Mouse (Mus musculus) embryonic facial prominence, embryonic 12.5 days (tissue): ENCODE measurements around the gene Rag1. TPM values are rescaled to one million over a fixed set of nuclear protein-coding genes. Genes with fewer than 3 reads are reported as not detected.

ENCODE experiments used
- ATAC-seq: fragments of 200-750 bp; cut with Nextera tagmentation; 2 replicates; pipeline ENCODE4 v1.8.0; 2017; ENCODE audit not compliant: insufficient number of reproducible peaks, insufficient read depth, low FRiP score, low TSS enrichment
- H3K27ac ChIP-seq: fragments of 300-500 bp; sonication (generic); 2 replicates; pipeline ENCODE4 v1.5.1; 2016; ENCODE audit warnings: mild to moderate bottlenecking
- H3K27me3 ChIP-seq: fragments of 300-500 bp; sonication (generic); 2 replicates; pipeline ENCODE4 v1.6.1; 2016; ENCODE audit warnings: mild to moderate bottlenecking, moderate library complexity
- H3K36me3 ChIP-seq: fragments of 300-500 bp; sonication (generic); 2 replicates; pipeline ENCODE4 v1.6.1; 2016; ENCODE audit warnings: mild to moderate bottlenecking
- H3K4me1 ChIP-seq: fragments of 300-500 bp; sonication (generic); 2 replicates; pipeline ENCODE4 v1.6.1; 2016
- H3K4me2 ChIP-seq: fragments of 300-500 bp; sonication (generic); replicated peaks from 2 replicates; pipeline ENCODE4 v1.6.1; 2016; ENCODE audit warnings: mild to moderate bottlenecking, moderate library complexity
- H3K4me3 ChIP-seq: fragments of 300-500 bp; sonication (generic); 2 replicates; pipeline ENCODE4 v1.5.1; 2016; ENCODE audit warnings: mild to moderate bottlenecking
- H3K9ac ChIP-seq: fragments of 300-500 bp; sonication (generic); 2 replicates; pipeline ENCODE4 v1.6.1; 2016; ENCODE audit warnings: mild to moderate bottlenecking, moderate library complexity
- H3K9me3 ChIP-seq: fragments of 300-500 bp; sonication (generic); 2 replicates; pipeline ENCODE4 v1.6.1; 2016; ENCODE audit warnings: mild to moderate bottlenecking, moderate library complexity
- WGBS: fragments of 180-500 bp; shearing (Covaris S2); methylation state at CpG from one replicate; pipeline ENCODE4 v1.1.7; 2016; 5-methylcytosine and 5-hydroxymethylcytosine counted together
- polyA plus RNA-seq: library from polyadenylated mRNA; unstranded; fragments of >200 nt; fragmentation: Nextera tagmentation; extraction: Ambion mirVana; gene quantifications from 2 replicates; pipeline ENCODE4 v1.2.1, GENCODE M21; 2016

Rag1 gene
- polyA plus RNA-seq, 1 experiment from 2014 or later: 0.60 TPM

- Histone ChIP-seq H3K4me1 (peaks cover 7% of the 10 kb centered on the region), H3K4me2 (peak overlapping the region; percentile 65), H3K9me3 (no peaks in the 10 kb centered on the region), H3K4me3 (peak overlapping the region; percentile 62), H3K9ac (peak overlapping the region; percentile 69), H3K27me3 (no peaks in the 10 kb centered on the region), H3K36me3 (no peaks in the 10 kb centered on the region), H3K27ac (peak overlapping the region; percentile 87)
- peak; percentile 97 for ATAC-seq
- 1% methylated on average over 31 of the region's 31 CpGs for WGBS
Observed at GRCm38 (mm10) chr2:101628297-101629236, 20.7 kb downstream of the Rag1 start.

- no peaks in the 10 kb centered on the region for H3K36me3 ChIP-seq
- H3K4me3 ChIP-seq: no peak overlapping the region
- H3K4me1 ChIP-seq: peaks cover 7% of the 10 kb centered on the region
- ATAC-seq: no peak
- no peaks in the 10 kb centered on the region for H3K9me3 ChIP-seq
- H3K27me3 ChIP-seq: no peaks in the 10 kb centered on the region
- H3K9ac ChIP-seq: no peak overlapping the region
- H3K4me2 ChIP-seq: no peak overlapping the region
- H3K27ac ChIP-seq: no peak overlapping the region
Observed at GRCm38 (mm10) chr2:101627227-101627626, 22.1 kb downstream of the Rag1 start.

GRCm38 (mm10) chr2:101624526-101624925, 24.8 kb downstream of the Rag1 start, which contains the start of gene Rag2:
Gene Rag2, plus strand, starts transcription at chr2:101624718.
- no peak for ATAC-seq
- Histone ChIP-seq H3K27me3 (no peaks in the 10 kb centered on the region), H3K27ac (no peak within 1 kb of the TSS), H3K4me2 (no peak within 1 kb of the TSS), H3K4me3 (no peak within 1 kb of the TSS), H3K36me3 (no peaks in the 10 kb centered on the region), H3K4me1 (peaks cover 7% of the 10 kb centered on the region), H3K9ac (no peak within 1 kb of the TSS), H3K9me3 (no peaks in the 10 kb centered on the region)
- WGBS: 47% methylated on average over 4 of the region's 4 CpGs

DNA sequence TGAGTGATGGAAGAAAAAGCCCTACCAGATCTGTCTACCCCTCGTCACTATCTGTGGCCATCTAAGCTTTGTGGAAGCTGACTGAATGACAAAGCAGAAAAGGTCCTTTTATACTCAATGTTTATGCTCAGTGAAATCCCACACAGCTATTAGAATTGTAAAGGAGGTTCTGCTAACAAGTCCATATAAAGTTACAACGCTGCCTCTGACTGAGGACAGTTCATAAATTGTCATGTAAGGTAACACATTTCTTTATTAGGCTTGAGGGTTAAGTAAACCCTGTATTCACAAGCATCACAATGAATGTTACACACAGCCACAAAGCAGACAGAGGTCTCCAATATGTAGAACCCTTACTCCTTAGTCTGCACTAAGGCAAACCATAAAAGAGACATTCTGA, 25.3 kb downstream of the Rag1 start:
- WGBS: 64% methylated on average over 2 of the region's 2 CpGs
- Histone ChIP-seq H3K36me3 (no peaks in the 10 kb centered on the region), H3K9me3 (no peaks in the 10 kb centered on the region), H3K4me2 (no peak overlapping the region), H3K9ac (no peak overlapping the region), H3K27me3 (no peaks in the 10 kb centered on the region), H3K4me1 (peaks cover 7% of the 10 kb centered on the region), H3K27ac (no peak overlapping the region), H3K4me3 (no peak overlapping the region)
- no peak for ATAC-seq

DNA sequence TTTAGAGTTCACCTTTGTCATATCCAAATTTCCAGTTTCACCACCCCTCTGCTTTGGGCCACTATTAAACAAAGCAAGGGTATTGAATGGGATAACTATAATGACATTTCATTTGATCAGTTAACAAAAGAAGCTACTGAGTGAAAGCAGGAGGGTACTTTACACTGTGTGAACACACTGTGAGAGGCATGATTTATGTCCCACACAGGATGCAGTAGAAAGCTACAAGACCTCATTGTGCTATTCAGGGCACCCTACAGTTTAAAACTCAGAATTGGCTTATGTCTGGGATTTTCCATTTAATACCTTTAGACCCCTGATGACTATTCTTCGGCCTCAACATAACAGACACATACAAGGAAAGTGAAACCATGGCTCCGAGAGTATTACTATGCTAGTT, 26.3 kb downstream of the Rag1 start:
- H3K9ac ChIP-seq: no peak overlapping the region

GRCm38 (mm10) chr2:101621611-101622010, 27.7 kb downstream of the Rag1 start:
- Histone ChIP-seq H3K27me3 (no peaks in the 10 kb centered on the region), H3K4me2 (no peak overlapping the region), H3K36me3 (no peaks in the 10 kb centered on the region), H3K9me3 (no peaks in the 10 kb centered on the region), H3K4me3 (no peak overlapping the region), H3K4me1 (peaks cover 7% of the 10 kb centered on the region), H3K9ac (no peak overlapping the region), H3K27ac (no peak overlapping the region)
- no peak for ATAC-seq
- WGBS: 74% methylated on average over 7 of the region's 7 CpGs

More for the DNA sequence above, 26.3 kb downstream of the Rag1 start:
- H3K27ac ChIP-seq: no peak overlapping the region
- peaks cover 7% of the 10 kb centered on the region for H3K4me1 ChIP-seq
- 80% methylated on average over 2 of the region's 2 CpGs for WGBS
- H3K36me3 ChIP-seq: no peaks in the 10 kb centered on the region
- H3K4me3 ChIP-seq: no peak overlapping the region
- no peaks in the 10 kb centered on the region for H3K27me3 ChIP-seq
- H3K4me2 ChIP-seq: no peak overlapping the region
- H3K9me3 ChIP-seq: no peaks in the 10 kb centered on the region
- no peak for ATAC-seq

DNA sequence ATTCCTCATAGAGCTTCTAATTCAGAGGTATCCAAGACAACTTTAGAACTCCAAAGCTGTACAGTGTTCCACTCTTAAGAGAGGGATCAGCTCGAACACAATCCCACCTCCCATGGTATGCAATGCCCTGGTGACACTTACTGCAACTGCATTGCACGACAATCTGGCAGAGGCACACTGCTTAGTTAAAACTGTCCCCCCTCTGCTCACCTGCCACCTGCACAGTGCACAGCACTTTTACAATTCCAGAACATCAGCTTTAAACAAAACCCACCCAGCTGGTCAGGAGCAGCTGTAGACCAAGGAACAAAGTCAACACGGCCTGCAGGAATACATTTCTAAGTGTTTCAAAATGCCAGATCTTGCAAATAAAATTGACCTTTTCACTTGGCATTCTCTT, 28.4 kb downstream of the Rag1 start:
- Histone ChIP-seq H3K27me3 (no peaks in the 10 kb centered on the region), H3K9ac (no peak overlapping the region), H3K27ac (no peak overlapping the region), H3K4me3 (no peak overlapping the region), H3K4me1 (peaks cover 9% of the 10 kb centered on the region; the same call in 1 of the 2 replicates), H3K4me2 (no peak overlapping the region), H3K9me3 (no peaks in the 10 kb centered on the region), H3K36me3 (no peaks in the 10 kb centered on the region)
- 75% methylated on average over 3 of the region's 3 CpGs for WGBS
- no peak for ATAC-seq

GRCm38 (mm10) chr2:101618373-101618772, 30.9 kb downstream of the Rag1 start:
- peaks cover 7% of the 10 kb centered on the region; the same call in 1 of the 2 replicates for H3K4me1 ChIP-seq
- ATAC-seq: no peak
- H3K4me2 ChIP-seq: no peak overlapping the region
- H3K27me3 ChIP-seq: no peaks in the 10 kb centered on the region
- no peak overlapping the region for H3K27ac ChIP-seq
- no peak overlapping the region for H3K4me3 ChIP-seq
- no peak overlapping the region for H3K9ac ChIP-seq
- H3K9me3 ChIP-seq: no peaks in the 10 kb centered on the region
- no peaks in the 10 kb centered on the region for H3K36me3 ChIP-seq
- WGBS: 87% methylated on average over 4 of the region's 4 CpGs

DNA sequence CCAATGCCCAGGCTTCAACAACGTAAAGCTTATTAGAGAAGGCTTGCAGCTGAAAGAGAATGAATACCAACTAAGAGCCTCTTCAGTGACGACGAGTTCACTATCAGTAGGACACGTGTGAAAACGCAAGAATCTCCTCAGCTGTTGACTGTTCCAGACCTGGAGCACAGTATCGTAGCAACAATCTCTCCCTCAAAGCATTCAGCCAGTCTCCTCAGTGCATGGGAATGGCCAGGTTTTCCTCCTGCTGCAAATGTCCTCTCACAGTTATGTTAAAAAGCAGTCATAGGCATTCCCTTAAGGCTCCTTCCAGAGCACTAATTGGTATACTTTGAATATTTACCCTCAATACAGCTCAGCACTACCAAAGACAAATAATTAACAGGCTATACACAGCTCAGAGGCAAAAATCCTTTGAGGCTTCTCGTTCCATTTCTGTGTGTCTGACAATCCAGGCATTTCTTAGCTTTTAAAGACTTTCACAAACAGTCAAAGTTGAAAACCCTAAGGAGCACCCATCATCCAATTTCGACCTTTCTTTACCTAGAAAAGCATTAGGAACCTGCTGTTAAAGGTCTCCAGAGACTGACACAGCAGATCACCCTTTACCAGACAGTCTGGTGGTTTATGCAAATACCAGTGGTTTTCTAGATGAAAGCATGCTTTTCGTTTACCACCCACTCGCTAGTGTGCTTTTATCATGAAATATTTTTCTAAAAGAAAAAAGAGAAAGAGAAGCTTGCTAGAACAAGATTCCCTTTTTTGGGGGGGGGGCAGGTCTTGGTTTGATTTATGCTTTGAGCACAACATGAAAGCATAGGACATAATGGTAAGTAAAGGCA, 33.6 kb downstream of the Rag1 start:
- H3K9ac ChIP-seq: no peak overlapping the region
- H3K36me3 ChIP-seq: no peaks in the 10 kb centered on the region
- peaks cover 7% of the 10 kb centered on the region; the same call in 1 of the 2 replicates for H3K4me1 ChIP-seq
- H3K27me3 ChIP-seq: no peaks in the 10 kb centered on the region
- H3K4me2 ChIP-seq: no peak overlapping the region
- H3K4me3 ChIP-seq: no peak overlapping the region
- H3K9me3 ChIP-seq: no peaks in the 10 kb centered on the region
- WGBS: 72% methylated on average over 10 of the region's 10 CpGs
- ATAC-seq: no peak
- H3K27ac ChIP-seq: no peak overlapping the region

DNA sequence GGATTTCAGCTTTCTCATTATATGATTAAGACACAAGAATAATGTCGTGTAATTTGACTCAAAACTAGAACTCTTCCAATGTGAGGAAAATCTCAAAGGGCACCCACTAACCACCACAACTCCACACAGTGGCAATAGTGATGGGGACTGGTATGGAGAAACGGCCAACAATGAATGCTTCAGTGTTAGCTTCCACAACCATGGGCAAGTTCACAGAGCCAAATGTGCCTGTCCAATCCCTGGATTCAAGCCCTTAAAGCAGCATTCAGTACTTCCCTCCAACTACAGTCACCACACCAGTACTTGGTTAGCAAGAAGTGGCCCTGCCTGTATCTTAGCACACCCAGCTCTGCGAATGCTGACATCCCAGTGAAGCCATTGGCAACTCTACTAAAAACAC, 38.4 kb downstream of the Rag1 start:
- Histone ChIP-seq H3K36me3 (no peaks in the 10 kb centered on the region), H3K4me3 (no peak overlapping the region), H3K4me2 (no peak overlapping the region), H3K9me3 (no peaks in the 10 kb centered on the region), H3K27ac (no peak overlapping the region), H3K9ac (no peak overlapping the region), H3K27me3 (no peaks in the 10 kb centered on the region), H3K4me1 (peaks cover 1% of the 10 kb centered on the region; the same call in 1 of the 2 replicates)
- no peak for ATAC-seq
- WGBS: 81% methylated on average over 3 of the region's 3 CpGs

DNA sequence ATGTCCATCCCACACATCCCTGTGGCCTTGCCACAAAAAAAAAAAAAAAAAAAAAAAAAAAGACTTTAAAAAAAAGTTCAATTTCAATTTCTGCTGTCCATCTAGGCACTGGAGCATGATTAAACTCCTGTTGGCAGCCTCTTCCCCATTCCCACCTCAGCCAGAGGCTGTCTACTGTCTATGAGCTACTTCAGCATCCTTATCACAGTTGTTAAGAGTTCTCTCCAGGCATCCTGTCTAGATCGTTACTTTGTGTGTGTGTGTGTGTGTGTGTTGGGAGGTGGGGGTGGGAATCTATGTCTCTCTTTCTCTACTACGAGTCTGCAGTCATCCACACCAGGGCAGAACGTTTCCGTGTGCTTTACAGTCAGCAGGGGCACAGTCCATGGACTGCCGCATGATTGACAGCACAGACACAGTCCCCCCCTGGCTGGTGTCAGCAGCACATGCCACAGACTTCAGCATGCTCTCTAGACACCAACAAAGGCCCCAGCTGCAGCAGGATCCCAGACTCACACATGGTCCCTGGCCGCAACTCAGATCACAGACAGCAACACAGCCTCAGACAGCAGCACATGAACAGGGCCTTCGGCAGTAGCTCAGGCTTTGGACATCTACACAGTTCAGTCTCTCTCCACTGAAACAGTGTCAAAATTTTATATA, 40.9 kb downstream of the Rag1 start:
- 0 out of 2 replicates have a peak, but pooled peaks have one; percentile 52 for ATAC-seq

More for the DNA sequence above, 40.9 kb downstream of the Rag1 start:
- Histone ChIP-seq H3K27ac (no peak overlapping the region), H3K9ac (no peak overlapping the region), H3K4me2 (no peak overlapping the region), H3K36me3 (no peaks in the 10 kb centered on the region), H3K9me3 (no peaks in the 10 kb centered on the region), H3K4me3 (no peak overlapping the region), H3K27me3 (no peaks in the 10 kb centered on the region), H3K4me1 (no peaks in the 10 kb centered on the region)
- 57% methylated on average over 7 of the region's 7 CpGs for WGBS
